Mouse (Mus musculus): Measurements from ENCODE around the gene Dapk2. TPM values are rescaled to one million over a fixed set of nuclear protein-coding genes. Genes with fewer than 3 reads are reported as not detected.

The Dapk2 gene
- polyA plus RNA-seq, 1 experiment from 2014 or later: 8.1 TPM

GRCm38 (mm10) chr9:66311458-66311857 is 153.4 kb downstream of the Dapk2 start:
- H3K27me3 ChIP-seq (replicated peaks): no peaks in the 10 kb centered on the region
- H3K9ac ChIP-seq: no peak overlapping the region
- H3K4me3 ChIP-seq: no peak overlapping the region
- WGBS: 34% methylated on average over 3 of the region's 3 CpGs
- no peaks in the 10 kb centered on the region for H3K36me3 ChIP-seq
- no peaks in the 10 kb centered on the region for H3K9me3 ChIP-seq (replicated peaks)
- no peak for ATAC-seq (ENCODE audit: insufficient number of reproducible peaks, low FRiP score)
- no peak overlapping the region for H3K27ac ChIP-seq (ENCODE audit: poor library complexity, severe bottlenecking)
- no peaks in the 10 kb centered on the region for H3K4me1 ChIP-seq (replicated peaks)
- no peak overlapping the region for H3K4me2 ChIP-seq

- ATAC-seq (ENCODE audit: insufficient number of reproducible peaks, low FRiP score): no peak
Observed at GRCm38 (mm10) chr9:66316603-66317002, 158.6 kb downstream of the Dapk2 start.

More at GRCm38 (mm10) chr9:66316603-66317002, 158.6 kb downstream of the Dapk2 start:
- Histone ChIP-seq H3K27me3 (replicated peaks) (no peaks in the 10 kb centered on the region), H3K27ac (ENCODE audit: poor library complexity, severe bottlenecking) (no peak overlapping the region), H3K4me3 (no peak overlapping the region), H3K36me3 (no peaks in the 10 kb centered on the region), H3K4me1 (replicated peaks) (no peaks in the 10 kb centered on the region), H3K9ac (no peak overlapping the region), H3K9me3 (replicated peaks) (no peaks in the 10 kb centered on the region), H3K4me2 (no peak overlapping the region)
- 71% methylated on average over 2 of the region's 2 CpGs for WGBS

Other genes starting within 250 kb of the Dapk2 start
- gene Trip4, start 249.4 kb upstream of the Dapk2 start, polyA plus RNA-seq (2016; fragmentation: Nextera tagmentation; extraction: Ambion mirVana): 26.5 and 28.2 TPM in 2 replicates
- 11.9 and 16.1 TPM in 2 replicates for gene Csnk1g1, start 249.3 kb upstream of the Dapk2 start, polyA plus RNA-seq (2016; fragmentation: Nextera tagmentation; extraction: Ambion mirVana)
- gene Ppib, start 98.0 kb upstream of the Dapk2 start, polyA plus RNA-seq (2016; fragmentation: Nextera tagmentation; extraction: Ambion mirVana): 405 and 410 TPM in 2 replicates
- gene Snx22, start 88.5 kb upstream of the Dapk2 start, polyA plus RNA-seq (2016; fragmentation: Nextera tagmentation; extraction: Ambion mirVana): 2.4 and 3.0 TPM in 2 replicates
- 68.8 and 72.1 TPM in 2 replicates for gene Snx1, start 31.6 kb upstream of the Dapk2 start, polyA plus RNA-seq (2016; fragmentation: Nextera tagmentation; extraction: Ambion mirVana)
- gene Ciao2a, start 31.6 kb upstream of the Dapk2 start, polyA plus RNA-seq (2016; fragmentation: Nextera tagmentation; extraction: Ambion mirVana): 161 and 176 TPM in 2 replicates
- 26.5 TPM in 2 replicates for gene Herc1, start 192.2 kb downstream of the Dapk2 start, polyA plus RNA-seq (2016; fragmentation: Nextera tagmentation; extraction: Ambion mirVana)